Mouse (Mus musculus) megakaryocyte, embryonic 14.5 days (primary cell): ENCODE results near the gene Lag3.

Experiments used
- FLI1 ChIP-seq: IDR thresholded peaks from 2 replicates; pipeline ENCODE4 v1.6.1; 2012; ENCODE audit warnings: low read length, inconsistent platforms, mixed read lengths
- GATA1 ChIP-seq: IDR thresholded peaks from 3 replicates; pipeline ENCODE4 v1.6.1; 2012; ENCODE audit warnings: mixed read lengths, low read length, inconsistent platforms, borderline replicate concordance

DNA sequence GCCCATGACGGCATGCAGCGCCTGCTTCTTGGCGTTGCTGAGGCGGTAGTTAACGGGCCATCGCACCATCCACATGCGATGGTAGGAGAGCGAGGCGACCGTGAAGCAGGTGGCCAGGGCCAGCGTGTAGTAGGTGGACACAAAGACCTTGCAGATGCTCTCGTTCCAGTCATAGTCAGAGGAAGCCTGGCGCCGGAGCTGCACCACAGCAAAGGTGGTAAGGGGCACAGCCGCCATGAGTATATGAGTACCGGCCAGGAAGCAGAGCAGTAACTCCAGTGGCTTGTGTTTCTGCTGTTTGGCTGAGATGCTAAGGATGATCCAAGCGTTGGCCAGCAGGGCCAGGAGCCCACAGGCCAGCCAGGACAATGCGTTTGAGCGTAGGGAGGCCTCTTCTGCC is 50.2 kb downstream of the Lag3 start:
- TF ChIP-seq GATA1 (no peak), FLI1 (no peak)
